Mouse (Mus musculus): Measurements from ENCODE around the gene Slc16a6. TPM values are rescaled to one million over a fixed set of nuclear protein-coding genes. Genes with fewer than 3 reads are reported as not detected.

Slc16a6 gene
- total RNA-seq, 2 experiments from 2014 or later: 3.7 to 7.1 TPM

GRCm38 (mm10) chr11:109456261-109456660 is 17.1 kb downstream of the Slc16a6 start:
- no peak for DNase-seq (ENCODE audit: low spot score)

GRCm38 (mm10) chr11:109451169-109451568 is 22.2 kb downstream of the Slc16a6 start:
- DNase-seq (ENCODE audit: low spot score): no peak

GRCm38 (mm10) chr11:109445438-109446035 is 27.9 kb downstream of the Slc16a6 start:
- peak; percentile 56 for DNase-seq (ENCODE audit: low spot score)

GRCm38 (mm10) chr11:109444600-109444999 is 28.8 kb downstream of the Slc16a6 start:
- no peak for DNase-seq (ENCODE audit: low spot score)

- no peak for DNase-seq (ENCODE audit: low spot score)
These were observed 29.7 kb downstream of the Slc16a6 start for GRCm38 (mm10) chr11:109443468-109444263.

DNA sequence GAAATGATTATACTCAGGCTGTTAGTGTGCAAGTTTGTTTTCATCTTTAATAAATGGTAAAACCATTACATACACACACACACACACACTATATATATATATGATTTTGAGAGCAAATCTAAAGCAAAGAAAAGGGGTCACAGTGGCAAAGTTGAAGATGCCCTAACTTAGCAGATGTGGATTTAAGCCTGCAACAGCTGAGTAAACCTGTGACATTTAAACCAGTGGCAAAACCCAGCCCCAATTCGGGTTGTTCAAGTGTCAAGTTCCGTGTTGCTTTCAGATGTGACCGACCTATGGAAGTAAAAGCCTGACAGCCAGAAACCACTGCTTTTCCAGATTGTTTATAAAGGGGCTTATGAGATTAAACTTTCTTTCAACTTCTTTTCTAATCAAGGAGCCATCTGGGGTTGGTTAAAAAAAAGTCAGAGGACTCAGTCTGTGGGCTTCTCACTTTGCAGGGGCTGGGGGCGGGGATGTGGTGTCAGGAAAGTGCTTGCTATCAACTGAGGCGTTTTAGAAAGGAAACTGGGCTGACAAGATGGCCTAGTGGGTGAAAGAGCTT is 31.1 kb downstream of the Slc16a6 start:
- no peak for DNase-seq (ENCODE audit: low spot score)

- peak; percentile 22 for DNase-seq (ENCODE audit: low spot score)
These were observed 32.3 kb downstream of the Slc16a6 start for GRCm38 (mm10) chr11:109441119-109441518.

DNA sequence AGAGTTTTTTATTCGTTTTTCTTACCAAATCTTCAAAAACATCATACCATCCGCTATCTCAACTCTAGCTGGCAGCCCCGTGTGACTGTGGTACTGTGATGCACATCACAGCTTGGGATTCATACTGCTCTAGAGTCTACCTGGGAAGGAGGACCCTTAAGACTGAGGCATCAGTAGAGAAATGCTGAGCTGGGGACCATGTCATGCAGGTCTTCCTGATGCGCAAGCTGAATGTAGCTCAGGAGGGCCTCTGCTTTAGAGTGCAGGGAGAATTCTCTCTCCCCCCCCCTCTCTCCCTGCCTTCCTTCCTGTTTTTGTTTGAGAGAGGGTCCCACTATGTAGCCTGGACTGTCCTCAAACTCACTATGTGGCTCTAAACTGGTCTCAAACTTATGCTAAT is 32.8 kb downstream of the Slc16a6 start:
- DNase-seq (ENCODE audit: low spot score): no peak

DNA sequence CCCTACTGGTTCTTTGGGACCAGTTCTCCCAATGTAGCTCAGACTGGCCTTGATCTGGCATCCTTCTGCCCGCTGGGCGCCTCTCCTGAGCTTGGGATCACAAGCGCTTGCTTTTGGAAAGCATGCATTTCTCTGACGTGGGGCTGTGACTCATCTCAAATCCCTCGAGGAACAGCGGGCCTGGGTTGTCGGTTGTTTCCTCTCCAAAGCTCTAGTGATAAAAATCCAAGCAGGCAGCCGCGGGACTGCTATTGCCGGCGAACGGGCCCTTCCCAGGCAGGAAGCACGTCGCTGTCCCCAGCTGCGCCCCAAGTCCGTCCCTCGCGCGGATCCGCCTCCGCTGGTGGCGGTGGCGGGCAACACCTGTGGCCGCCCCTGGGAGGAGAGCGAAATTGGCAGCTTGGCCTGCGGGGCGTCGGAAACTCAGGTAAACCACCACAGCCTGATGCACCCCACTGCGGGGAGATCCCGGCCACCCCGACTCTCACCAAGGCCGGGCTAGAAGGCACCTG is 33.5 kb downstream of the Slc16a6 start:
- peak; percentile 82 for DNase-seq (ENCODE audit: low spot score)

DNA sequence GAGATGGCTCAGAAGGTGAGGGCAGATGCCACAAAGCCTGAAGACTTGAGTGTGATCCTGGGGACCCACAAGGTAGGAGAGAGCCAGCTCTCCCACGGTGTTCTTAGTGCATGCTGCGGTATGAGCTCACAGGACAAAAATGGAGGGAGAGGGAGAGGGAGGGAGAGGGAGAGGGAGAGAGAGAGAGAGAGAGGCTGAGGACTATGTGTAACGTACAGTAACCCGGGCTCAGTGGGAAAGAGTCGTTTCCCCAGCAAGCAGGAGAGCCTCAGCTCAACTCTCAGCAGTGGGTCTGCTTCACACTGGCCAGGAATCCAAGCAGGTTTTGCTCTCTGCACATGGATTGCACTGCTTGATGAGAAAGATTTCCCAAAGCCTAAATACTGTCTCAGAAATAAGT is 34.2 kb downstream of the Slc16a6 start:
- DNase-seq (ENCODE audit: low spot score): no peak

DNA sequence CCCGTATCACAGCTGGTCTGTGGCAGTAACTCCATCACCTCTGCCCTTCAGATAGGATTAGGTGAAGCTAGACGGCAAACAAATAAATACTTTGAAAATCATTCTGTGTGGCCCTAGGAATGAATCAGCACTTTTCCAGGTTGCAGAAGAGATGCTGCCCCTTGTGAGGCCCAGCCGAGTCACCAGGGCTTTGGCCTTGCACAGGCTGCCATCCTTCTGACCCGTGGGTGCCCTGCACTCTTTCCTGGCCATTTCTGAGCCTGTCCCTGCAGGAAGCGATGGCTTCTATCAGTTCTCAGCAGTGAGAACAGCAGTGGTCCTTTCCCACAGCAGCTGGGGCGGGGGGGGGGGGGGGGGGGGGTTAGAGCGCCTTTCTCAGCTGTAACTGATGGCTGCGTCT is 36.5 kb downstream of the Slc16a6 start:
- no peak for DNase-seq (ENCODE audit: low spot score)

- no peak for DNase-seq (ENCODE audit: low spot score)
These were observed 39.1 kb downstream of the Slc16a6 start for GRCm38 (mm10) chr11:109434233-109434798.

GRCm38 (mm10) chr11:109427353-109427752 is 46.0 kb downstream of the Slc16a6 start:
- no peak for DNase-seq (ENCODE audit: low spot score)

DNA sequence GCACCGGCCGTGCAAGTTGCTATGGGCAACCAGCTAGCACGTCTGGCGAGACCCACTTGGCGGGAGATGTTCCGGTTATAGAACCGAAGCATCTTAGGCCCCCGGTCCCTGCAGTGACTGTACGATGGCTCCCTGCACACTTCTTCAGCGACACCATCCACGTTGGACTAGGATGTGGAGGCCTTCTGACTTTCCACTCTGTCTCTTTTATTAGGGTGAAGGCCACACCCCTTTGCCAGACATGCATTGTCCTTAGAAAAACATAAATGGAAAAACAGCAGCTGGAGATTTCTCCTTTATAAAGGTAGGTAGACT is 47.2 kb downstream of the Slc16a6 start:
- DNase-seq (ENCODE audit: low spot score): no peak

- peak; percentile 100 for DNase-seq (ENCODE audit: low spot score)
These were observed 47.8 kb downstream of the Slc16a6 start, which contains the start of gene Amz2 for GRCm38 (mm10) chr11:109425392-109426271. TSS of gene Amz2 (plus strand) at chr11:109425946.

DNA sequence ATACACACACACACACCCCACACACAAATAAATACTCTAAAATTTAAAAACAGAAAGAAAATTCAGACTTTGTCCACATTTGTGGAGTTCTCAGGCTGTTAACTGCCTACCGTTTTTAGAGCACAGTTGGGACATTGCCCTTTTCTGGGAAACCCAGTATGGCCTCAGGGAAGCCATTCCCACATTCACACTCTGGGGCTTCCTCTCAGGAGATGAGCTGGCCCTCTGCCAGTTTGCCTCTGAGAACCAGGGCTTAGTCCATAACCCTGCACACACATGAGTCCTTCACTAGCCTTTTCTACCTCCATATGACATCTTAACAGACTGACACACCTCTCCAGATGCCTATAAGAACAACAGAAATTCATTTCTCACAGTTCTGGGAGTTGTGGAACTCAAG is 50.1 kb downstream of the Slc16a6 start:
- DNase-seq (ENCODE audit: low spot score): no peak

DNA sequence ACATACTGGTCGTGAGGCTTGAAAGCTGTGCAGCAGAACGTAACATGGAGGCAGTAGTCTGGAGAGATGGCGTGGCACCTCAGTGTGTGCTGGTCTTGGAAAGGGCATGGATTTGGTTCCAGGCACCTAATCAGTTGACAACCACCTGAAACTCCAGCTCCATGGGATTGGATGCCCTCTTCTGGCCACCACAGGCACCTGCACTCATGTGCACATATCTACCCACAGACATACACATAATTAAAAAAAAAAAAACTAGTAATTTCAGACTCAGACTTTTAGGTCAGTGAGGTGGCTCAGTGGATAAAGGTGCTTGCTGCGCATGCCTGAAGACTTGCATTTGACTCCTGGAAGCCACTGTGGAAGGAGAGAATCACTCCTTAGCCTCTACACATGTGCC is 51.1 kb downstream of the Slc16a6 start:
- no peak for DNase-seq (ENCODE audit: low spot score)

DNA sequence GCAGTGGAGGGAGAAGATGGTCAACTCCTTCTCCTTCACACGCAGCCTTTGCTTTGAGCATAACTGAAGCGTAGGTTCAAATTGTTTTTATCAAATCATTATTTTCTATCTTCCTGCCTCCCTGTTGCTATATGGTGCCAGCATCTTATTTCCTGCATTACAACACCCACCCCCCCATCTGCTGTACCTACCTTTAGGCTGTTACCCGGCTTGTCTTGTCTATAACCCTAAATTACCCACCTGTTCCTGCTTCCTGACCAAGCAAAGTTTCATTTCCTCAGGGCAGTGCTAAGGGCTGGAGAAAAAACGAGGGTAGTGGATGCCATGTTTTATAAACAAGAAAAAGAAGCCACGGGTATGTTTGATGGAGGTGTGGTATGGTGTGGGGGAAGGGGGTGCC is 52.2 kb downstream of the Slc16a6 start:
- no peak for DNase-seq (ENCODE audit: low spot score)

GRCm38 (mm10) chr11:109420567-109420962 is 52.8 kb downstream of the Slc16a6 start:
- no peak for DNase-seq (ENCODE audit: low spot score)

- DNase-seq (ENCODE audit: low spot score): no peak
These were observed 53.3 kb downstream of the Slc16a6 start for GRCm38 (mm10) chr11:109419961-109420566.

- DNase-seq (ENCODE audit: low spot score): no peak
These were observed 53.9 kb downstream of the Slc16a6 start for GRCm38 (mm10) chr11:109419461-109419860.
